Mouse (Mus musculus) left cerebral cortex, postnatal 10 days (tissue): ENCODE measurements around the gene Pglyrp4. TPM values are rescaled to one million over a fixed set of nuclear protein-coding genes. Genes with fewer than 3 reads are reported as not detected.
"Not testable (repeated sequence)": the region's sequence is repeated elsewhere in the genome, so short reads cannot be mapped to it uniquely, and the experiment has no call there.

Source experiments
- DNase-seq, 2 experiments: peaks; one replicate each; pipeline ENCODE4 v3.0.0; 2021 to 2022; ENCODE audit warnings: low spot score in 2 of 2, mixed read lengths in 1 of 2; ENCODE audit errors: extremely low spot score in 1 of 2
- intact Hi-C: fragments of 180-260 bp; cut with DNase I; formaldehyde crosslinking; loops from one replicate; pipeline ENCODE4 v1.15.1; 2025
- total RNA-seq, 2 experiments: library from RNA; stranded (reverse); gene quantifications; 2 replicates each; pipeline ENCODE4 v1.2.3; 2021

Pglyrp4 gene
- total RNA-seq: not detected

DNA sequence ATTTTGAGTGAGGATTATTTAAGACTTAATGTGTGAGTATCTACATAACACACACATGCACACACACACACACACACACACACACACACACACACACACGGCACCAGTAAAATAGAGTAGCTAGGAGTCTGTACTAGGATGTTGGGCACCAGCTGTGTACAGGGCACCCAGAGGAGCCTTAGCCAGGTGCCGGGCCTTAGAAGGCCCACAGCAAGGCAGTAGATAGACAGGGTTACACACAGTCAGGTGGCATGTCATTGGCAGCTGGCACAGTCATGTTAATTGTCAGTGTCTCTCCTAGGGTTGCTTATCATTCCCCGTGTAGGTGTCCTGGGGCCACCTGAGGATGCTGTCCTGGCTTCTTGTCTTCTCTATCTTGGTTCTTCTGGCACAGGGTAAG is at the start of gene Pglyrp4:
Pglyrp4 (plus strand) TSS at position 301 of the 400 bp plus-strand sequence.
- intact Hi-C loops: no loop called here
- no peak for DNase-seq

DNA sequence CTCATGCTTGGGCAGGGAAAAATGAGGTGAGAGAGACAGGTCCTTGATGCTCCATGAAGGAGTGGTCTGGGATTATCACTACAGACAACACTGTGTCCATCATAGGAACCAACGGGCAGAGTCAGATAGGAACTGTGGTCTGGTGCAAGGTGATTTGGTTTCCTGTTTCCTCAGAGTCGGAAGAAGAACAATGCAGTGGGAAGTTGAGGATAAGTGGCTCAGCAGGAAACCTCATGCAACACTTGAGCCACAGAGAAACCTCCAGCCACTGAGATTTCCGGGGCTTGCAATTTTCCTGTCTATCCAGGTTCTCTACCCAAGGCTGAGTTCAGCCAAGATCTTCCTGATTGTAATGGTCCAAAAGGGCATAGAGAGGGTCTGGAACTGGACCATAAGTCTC is 48.0 kb upstream of the Pglyrp4 start:
- intact Hi-C loops: no loop called here
- DNase-seq: no peak

DNA sequence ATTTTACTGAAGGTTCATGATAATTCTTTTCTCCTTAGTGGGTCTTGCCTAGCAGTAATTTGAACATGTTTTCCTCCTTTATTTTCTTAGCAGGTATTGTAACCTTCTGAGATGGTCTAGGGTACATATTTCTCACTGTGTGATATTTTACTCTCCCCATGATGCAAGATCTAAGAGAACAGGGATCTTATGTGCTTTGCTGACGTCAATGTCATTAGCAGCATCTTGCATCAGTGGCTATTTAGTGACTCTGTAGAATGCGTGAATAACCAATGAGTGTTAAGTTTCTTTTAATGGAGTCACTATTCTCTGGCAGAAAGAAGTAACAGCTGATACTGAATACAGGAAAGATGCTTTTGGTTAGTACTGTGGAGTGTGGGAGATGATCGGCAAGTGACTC is 42.8 kb upstream of the Pglyrp4 start:
- intact Hi-C loops: no loop called here
- DNase-seq: no peak

DNA sequence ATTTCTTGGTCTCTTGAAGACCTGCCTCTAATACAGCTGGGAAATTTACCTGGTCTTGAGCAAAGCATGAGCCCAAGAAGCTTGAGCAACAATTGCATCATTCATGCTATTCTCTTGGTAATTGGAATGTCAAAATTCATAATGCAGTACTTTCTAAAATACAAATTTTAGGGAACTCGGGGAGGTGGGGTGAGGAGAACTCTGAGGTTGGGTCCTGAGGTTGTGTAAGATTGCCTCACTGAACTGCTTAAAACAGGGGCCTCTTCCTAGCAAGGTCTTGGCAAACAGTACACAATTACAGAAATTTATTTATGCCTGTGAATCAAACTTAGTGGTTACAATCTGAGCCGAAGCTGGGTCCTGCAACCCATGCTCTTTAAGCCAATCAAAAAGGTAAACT is 39.9 kb upstream of the Pglyrp4 start:
- no peak for DNase-seq
- intact Hi-C loops: no loop called here

DNA sequence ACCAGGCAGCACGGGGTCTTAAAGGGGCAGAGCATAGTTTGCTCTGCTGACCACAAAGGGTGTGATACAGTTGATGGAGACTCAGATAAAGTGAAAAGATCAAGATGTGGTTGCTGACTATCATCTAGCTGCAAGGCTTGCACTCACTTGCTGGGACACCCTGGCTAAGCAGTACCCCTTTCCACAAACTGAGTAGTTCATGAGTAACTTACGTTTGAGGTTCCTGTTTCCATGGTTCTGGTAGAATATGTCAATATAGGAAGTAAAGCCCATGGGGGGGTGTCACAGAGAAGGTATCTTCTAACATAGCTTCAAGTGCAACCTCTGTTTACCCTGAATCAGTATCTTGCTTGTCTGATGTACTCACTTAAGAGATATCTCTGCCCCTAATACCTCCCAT is 33.2 kb upstream of the Pglyrp4 start:
- intact Hi-C loops: no loop called here
- DNase-seq: no peak

DNA sequence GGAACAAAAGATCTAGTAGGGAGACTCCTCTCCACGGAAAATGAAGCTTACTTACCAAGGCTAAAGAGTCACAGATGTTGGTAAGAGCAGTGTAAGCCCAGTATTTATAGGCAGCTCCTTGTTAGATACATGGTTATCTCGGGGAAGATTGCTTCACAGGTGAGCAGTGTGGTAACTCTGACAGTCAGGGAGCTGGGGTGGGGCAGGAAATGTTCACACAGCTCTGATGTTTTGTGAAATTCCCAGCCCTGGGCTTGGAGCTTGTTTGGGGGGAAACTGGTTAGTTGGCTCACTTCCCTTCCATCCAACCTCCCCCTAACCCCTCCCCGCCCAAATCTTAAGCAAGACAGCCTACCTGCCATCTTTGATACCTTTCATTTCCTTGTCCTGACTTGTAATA is 31.1 kb upstream of the Pglyrp4 start, which contains the start of gene S100a9:
S100a9 (minus strand) TSS at position 109 of the 400 bp plus-strand sequence.
- no peak for DNase-seq
- intact Hi-C loops: no loop called here

DNA sequence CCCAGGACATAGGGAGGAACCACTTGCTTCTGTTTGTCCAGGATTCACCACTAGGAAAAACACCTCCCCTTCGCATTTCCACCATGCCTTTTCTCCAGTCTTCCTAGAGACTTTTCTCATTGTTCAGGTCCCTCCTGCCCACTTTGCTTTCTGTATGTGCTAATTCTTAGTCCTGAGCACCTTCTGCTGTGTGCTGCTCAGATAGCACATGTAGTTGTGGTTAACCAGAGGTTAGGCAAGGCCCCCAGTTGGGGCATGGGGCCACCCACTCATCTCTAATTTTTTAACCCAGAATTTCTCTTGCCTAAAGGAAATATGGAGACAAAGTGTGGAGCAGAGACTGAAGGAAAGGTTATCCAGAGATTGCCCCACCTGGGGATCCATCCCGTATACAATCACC is 24.5 kb upstream of the Pglyrp4 start:
- no peak for DNase-seq
- intact Hi-C loops: loop anchor here (5.0 kb wide), 1 partner anchor 35 kb away; the partner anchor contains the start of gene S100a8

DNA sequence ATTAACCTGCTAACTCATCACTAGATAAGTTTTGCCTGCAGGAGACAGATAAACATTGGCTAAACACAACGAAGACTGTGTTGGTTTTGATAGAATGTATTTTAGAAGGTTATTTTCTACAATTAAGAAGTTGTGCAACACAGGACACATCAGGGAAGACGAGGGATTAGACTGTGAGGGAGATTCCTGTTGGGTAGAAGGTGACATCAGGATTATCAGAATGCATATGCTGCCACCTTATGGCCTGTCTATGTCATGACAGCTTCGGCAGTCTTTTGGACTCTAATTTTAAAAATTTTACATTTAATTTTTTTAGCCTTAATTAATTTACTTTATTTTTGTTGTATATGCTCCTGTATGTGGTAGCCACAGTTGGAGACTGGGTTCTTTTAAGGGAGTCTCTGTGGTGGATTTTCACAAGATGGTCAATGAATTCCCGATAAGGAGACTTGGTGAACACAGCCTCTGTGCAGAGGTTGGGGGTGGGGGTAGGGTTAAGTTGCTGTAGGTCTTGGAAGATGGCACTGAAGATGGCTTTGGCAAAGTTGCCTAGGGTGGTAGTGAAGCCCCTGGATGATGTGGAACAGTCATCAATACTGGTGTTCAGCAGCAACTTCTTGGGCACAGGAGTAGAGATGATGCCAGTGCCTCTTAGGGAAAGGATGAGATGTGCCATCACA is 18.0 kb upstream of the Pglyrp4 start:
- intact Hi-C loops: loop anchor here (5.0 kb wide), 3 partner anchors 121 to 216 kb away; partner anchors contain the start of genes Chtop and Snapin
- peak in 1 of 2 experiments; percentile 28 for DNase-seq

DNA sequence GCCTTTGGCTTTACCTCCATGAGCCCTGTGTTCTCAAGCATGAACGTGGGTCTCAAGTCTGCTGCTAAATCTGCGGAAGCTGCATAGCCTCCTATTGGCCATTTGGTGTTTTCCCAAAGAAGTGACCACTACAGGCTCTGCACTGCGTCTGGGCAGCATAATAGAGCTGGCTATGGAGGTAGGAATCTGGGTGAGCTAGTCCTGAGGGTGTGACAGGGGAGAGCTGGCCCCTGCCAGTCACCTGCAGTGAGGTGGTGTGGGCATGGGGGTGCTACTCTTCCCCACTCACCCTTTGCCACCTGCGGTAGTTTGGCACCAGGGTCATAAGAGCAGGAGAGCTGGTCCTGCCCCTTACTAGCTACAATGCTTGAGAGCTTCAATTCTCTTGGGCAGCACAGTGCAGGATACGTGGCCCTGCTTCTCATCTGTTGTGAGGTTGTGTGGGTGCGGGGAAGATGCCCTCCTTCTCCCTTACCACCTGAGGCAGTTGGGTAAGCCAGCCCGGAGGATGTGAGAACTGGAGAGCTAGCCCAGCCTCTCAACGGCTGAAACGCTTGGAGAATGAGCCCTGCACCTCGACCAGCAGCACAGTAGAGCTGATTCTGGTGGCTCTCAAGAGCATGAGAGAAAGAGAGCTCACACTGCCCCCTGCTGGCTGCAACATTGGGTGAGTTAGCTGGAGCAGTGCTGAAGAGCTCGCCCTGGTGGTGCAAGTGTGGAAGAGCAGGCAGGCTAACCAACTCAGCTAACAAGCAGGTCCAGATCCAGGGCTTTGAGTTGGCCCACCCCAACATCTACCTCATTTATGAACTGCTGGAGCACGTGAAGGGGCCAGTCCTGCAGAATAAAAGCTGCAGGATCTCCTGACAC is 16.9 kb upstream of the Pglyrp4 start:
- intact Hi-C loops: loop anchor here (5.0 kb wide), 3 partner anchors 123 to 218 kb away; partner anchors contain the start of genes Chtop and Snapin
- DNase-seq: peak; percentile 57 to 89

DNA sequence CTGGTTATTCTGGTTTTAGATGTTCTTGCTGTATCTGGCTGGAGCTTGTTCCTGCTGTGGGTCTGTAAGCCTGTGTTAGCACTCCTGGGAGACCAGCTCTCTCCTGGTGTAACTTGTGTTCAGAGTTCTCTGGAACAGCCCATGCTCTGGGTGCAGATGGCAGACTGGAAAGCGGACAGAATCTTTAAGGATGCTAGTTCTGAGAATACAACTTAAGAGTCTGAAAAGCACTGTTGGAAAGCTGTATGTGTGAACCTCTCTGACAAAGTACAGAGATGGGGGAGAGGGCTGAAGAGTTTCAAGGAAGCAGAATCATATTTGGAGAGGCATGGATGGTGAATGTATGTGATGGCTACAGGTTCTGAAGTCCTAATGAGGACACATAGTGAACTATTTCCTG is 23.0 kb downstream of the Pglyrp4 start:
- intact Hi-C loops: no loop called here
- no peak for DNase-seq

DNA sequence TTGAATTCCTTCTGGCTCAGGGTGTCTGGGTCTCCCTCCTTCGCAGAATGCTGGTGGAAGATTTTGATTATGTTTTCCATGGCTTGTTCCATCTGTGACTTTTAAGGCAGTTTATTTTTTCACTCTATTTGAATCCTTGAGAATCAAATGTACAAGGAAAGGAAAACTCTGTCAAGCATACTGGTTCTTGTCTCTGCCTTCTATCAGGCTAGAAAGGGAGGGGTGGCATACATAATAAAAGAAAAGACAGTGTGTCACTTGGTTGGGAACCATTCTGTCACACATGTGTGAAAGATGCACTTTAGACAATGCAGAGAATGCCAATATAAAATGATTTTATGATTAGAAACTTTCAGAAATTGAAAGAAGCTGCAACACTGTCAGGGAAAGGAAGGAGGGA is 51.1 kb downstream of the Pglyrp4 start, which contains the start of gene Gm5849:
Gm5849 (minus strand) TSS at position 101 of the 400 bp plus-strand sequence.
- intact Hi-C loops, DNase-seq: not testable (repeated sequence)

Other genes with a start within 250 kb of the Pglyrp4 start
- 10 to 100 TPM; 46.7 to 47.9 TPM for gene Snapin, start 235.9 kb upstream of the Pglyrp4 start, total RNA-seq
- gene Chtop, start 217.4 kb upstream of the Pglyrp4 start, total RNA-seq: 100 to 1,000 TPM; 196 TPM
- gene S100a1, start 212.5 kb upstream of the Pglyrp4 start, total RNA-seq: 10 to 100 TPM; 54.7 to 62.3 TPM
- 10 to 100 TPM; 20.5 to 23.9 TPM for gene S100a13, start 212.5 kb upstream of the Pglyrp4 start, total RNA-seq
- not detected for gene S100a14, start 200.1 kb upstream of the Pglyrp4 start, total RNA-seq
- 10 to 100 TPM; 73.7 to 83.6 TPM for gene S100a16, start 189.7 kb upstream of the Pglyrp4 start, total RNA-seq
- 1 to 10 TPM; 1.7 to 1.8 TPM for gene S100a3, start 166.3 kb upstream of the Pglyrp4 start, total RNA-seq
- not detected for gene S100a2, start 136.7 kb upstream of the Pglyrp4 start, total RNA-seq
- gene Gm42674, start 125.0 kb upstream of the Pglyrp4 start, total RNA-seq: not detected
- gene S100a4, start 123.1 kb upstream of the Pglyrp4 start, total RNA-seq: 1 to 10 TPM; 7.1 to 8.1 TPM
- gene S100a5, start 118.4 kb upstream of the Pglyrp4 start, total RNA-seq: not detected
- gene S100a6, start 114.0 kb upstream of the Pglyrp4 start, total RNA-seq: 10 to 100 TPM; 24.2 to 31.1 TPM
- 1 to 10 TPM in 1 of 2 experiments, under 1 TPM in 1; 0.71 to 2.1 TPM for gene S100a7a, start 72.9 kb upstream of the Pglyrp4 start, total RNA-seq
- under 1 TPM in 1 of 2 experiments, not detected in 1; 0.79 TPM for gene S100a8, start 57.9 kb upstream of the Pglyrp4 start, total RNA-seq
- not detected for gene S100a9, start 31.2 kb upstream of the Pglyrp4 start, total RNA-seq
- gene Gm5849, start 51.0 kb downstream of the Pglyrp4 start, total RNA-seq: not detected